Mouse (Mus musculus) CH12.LX (cell line): ENCODE results near the gene Atp12a. TPM values are rescaled to one million over a fixed set of nuclear protein-coding genes. Genes with fewer than 3 reads are reported as not detected.

Experiments used
- DNase-seq: peaks from one replicate; pipeline ENCODE4 v3.0.0-alpha.2; 2013; ENCODE audit errors: extremely low read depth
- H3K27ac ChIP-seq: 2 replicates; pipeline ENCODE4 v1.5.1; 2012; ENCODE audit warnings: low read depth, mild to moderate bottlenecking, control low read depth, moderate library complexity; ENCODE audit not compliant: insufficient read depth
- H3K27me3 ChIP-seq: replicated peaks from 2 replicates; pipeline ENCODE3; 2012; ENCODE audit warnings: inconsistent platforms
- H3K36me3 ChIP-seq, 2 experiments: replicated peaks in 1 of 2; 2 replicates each; pipeline versions ENCODE3 to v1.6.1; 2012; ENCODE audit warnings: inconsistent platforms in 1 of 2, low read length in 1 of 2, mild to moderate bottlenecking in 1 of 2, mixed read lengths in 1 of 2, moderate library complexity in 1 of 2; ENCODE audit not compliant: control insufficient read depth in 1 of 2, insufficient read depth in 1 of 2
- H3K4me1 ChIP-seq, 2 experiments: 2 replicates each; pipeline ENCODE4 v1.6.1; 2012; ENCODE audit warnings: inconsistent platforms in 1 of 2, moderate library complexity in 1 of 2; ENCODE audit not compliant: insufficient read depth in 2 of 2, control insufficient read depth in 1 of 2
- H3K4me2 ChIP-seq: 2 replicates; pipeline ENCODE4 v1.6.1; 2012; ENCODE audit warnings: low read depth, mild to moderate bottlenecking, control low read depth; ENCODE audit not compliant: poor library complexity, insufficient read depth, severe bottlenecking
- H3K4me3 ChIP-seq, 3 experiments: fragments of 150-350 bp in 1 of 3; sonication (generic) in 1 of 3; replicated peaks in 1 of 3; 2 replicates each; pipeline versions ENCODE3 to v1.5.1; 2011 to 2012; ENCODE audit warnings: low read depth in 2 of 3, low read length in 2 of 3, mild to moderate bottlenecking in 2 of 3, moderate library complexity in 2 of 3, control low read depth in 1 of 3, improper control_type of control experiment in 1 of 3, inconsistent platforms in 1 of 3, mixed read lengths in 1 of 3; ENCODE audit not compliant: poor library complexity in 1 of 3
- H3K79me2 ChIP-seq: replicated peaks from 2 replicates; pipeline ENCODE4 v1.6.1; 2012; ENCODE audit warnings: mild to moderate bottlenecking, moderate library complexity; ENCODE audit not compliant: control insufficient read depth, poor library complexity, insufficient read depth, severe bottlenecking; ENCODE audit errors: extremely low read depth
- H3K9ac ChIP-seq: 2 replicates; pipeline ENCODE4 v1.6.1; 2012; ENCODE audit warnings: low read depth, mild to moderate bottlenecking, control low read depth, moderate library complexity; ENCODE audit not compliant: insufficient read depth
- H3K9me3 ChIP-seq: replicated peaks from 2 replicates; pipeline ENCODE3; 2012; ENCODE audit warnings: low read length, inconsistent platforms, mixed read lengths
- BHLHE40 ChIP-seq: IDR thresholded peaks from 2 replicates; pipeline ENCODE4 v1.6.1; 2011; ENCODE audit warnings: mild to moderate bottlenecking, low read depth, low read length, improper control_type of control experiment
- CHD2 ChIP-seq: IDR thresholded peaks from 2 replicates; pipeline ENCODE4 v1.6.1; 2011; ENCODE audit warnings: low read length, improper control_type of control experiment
- CTCF ChIP-seq, 2 experiments: IDR thresholded peaks in 1 of 2; conservative IDR thresholded peaks in 1 of 2; 2 replicates each; pipeline ENCODE4 v1.5.1; 2011 to 2012; ENCODE audit warnings: low read depth in 2 of 2, low read length in 2 of 2, improper control_type of control experiment in 1 of 2, inconsistent platforms in 1 of 2, mild to moderate bottlenecking in 1 of 2, moderate library complexity in 1 of 2
- EP300 ChIP-seq: IDR thresholded peaks from 2 replicates; pipeline ENCODE4 v1.6.1; 2011; ENCODE audit warnings: low read length, improper control_type of control experiment
- ETS1 ChIP-seq: conservative IDR thresholded peaks from 2 replicates; pipeline ENCODE4 v1.6.1; 2012; ENCODE audit warnings: low read depth, mild to moderate bottlenecking, inconsistent platforms, low read length, improper control_type of control experiment, moderate library complexity
- GABPA ChIP-seq: IDR thresholded peaks from 2 replicates; pipeline ENCODE4 v1.6.1; 2012; ENCODE audit warnings: low read depth, low read length, improper control_type of control experiment, inconsistent platforms; ENCODE audit not compliant: insufficient replicate concordance
- JUN ChIP-seq: IDR thresholded peaks from 2 replicates; pipeline ENCODE4 v1.6.1; 2011; ENCODE audit warnings: low read depth, mild to moderate bottlenecking, low read length, improper control_type of control experiment, moderate library complexity; ENCODE audit not compliant: insufficient read depth
- MAFK ChIP-seq: IDR thresholded peaks from 2 replicates; pipeline ENCODE4 v1.6.1; 2011; ENCODE audit warnings: low read length, improper control_type of control experiment; ENCODE audit not compliant: insufficient replicate concordance
- MAZ ChIP-seq: IDR thresholded peaks from 2 replicates; pipeline ENCODE4 v1.6.1; 2012; ENCODE audit warnings: low read depth, mild to moderate bottlenecking, inconsistent platforms, low read length, improper control_type of control experiment, moderate library complexity
- NELFE ChIP-seq: IDR thresholded peaks from 2 replicates; pipeline ENCODE4 v1.6.1; 2011; ENCODE audit warnings: low read depth, low read length, improper control_type of control experiment
- NRF1 ChIP-seq: IDR thresholded peaks from 2 replicates; pipeline ENCODE4 v1.6.1; 2014; ENCODE audit warnings: low read depth, mild to moderate bottlenecking, inconsistent platforms, low read length, improper control_type of control experiment, moderate library complexity
- PAX5 ChIP-seq: IDR thresholded peaks from 2 replicates; pipeline ENCODE4 v1.6.1; 2012; ENCODE audit warnings: low read length, inconsistent platforms, mixed read lengths
- POLR2AphosphoS2 ChIP-seq: IDR thresholded peaks from 2 replicates; pipeline ENCODE4 v1.6.1; 2011; ENCODE audit warnings: low read depth, low read length, improper control_type of control experiment
- RAD21 ChIP-seq: IDR thresholded peaks from 2 replicates; pipeline ENCODE4 v1.6.1; 2011; ENCODE audit warnings: low read depth, mild to moderate bottlenecking, low read length, improper control_type of control experiment, moderate library complexity
- RCOR1 ChIP-seq: conservative IDR thresholded peaks from 2 replicates; pipeline ENCODE4 v1.6.1; 2012; ENCODE audit warnings: low read depth, mild to moderate bottlenecking, inconsistent platforms, low read length, improper control_type of control experiment
- SMC3 ChIP-seq: IDR thresholded peaks from 2 replicates; pipeline ENCODE4 v1.6.1; 2011; ENCODE audit warnings: low read depth, low read length, improper control_type of control experiment
- TBP ChIP-seq: conservative IDR thresholded peaks from 2 replicates; pipeline ENCODE4 v1.6.1; 2011; ENCODE audit warnings: low read depth, low read length, improper control_type of control experiment
- TCF12 ChIP-seq: IDR thresholded peaks from 2 replicates; pipeline ENCODE4 v1.6.1; 2014; ENCODE audit warnings: low read depth, mild to moderate bottlenecking, inconsistent platforms, low read length, improper control_type of control experiment
- UBTF ChIP-seq: IDR thresholded peaks from 2 replicates; pipeline ENCODE4 v1.6.1; 2012; ENCODE audit warnings: low read depth, mild to moderate bottlenecking, inconsistent platforms, low read length, improper control_type of control experiment, moderate library complexity
- USF2 ChIP-seq: conservative IDR thresholded peaks from 2 replicates; pipeline ENCODE4 v1.6.1; 2011; ENCODE audit warnings: low read depth, low read length, improper control_type of control experiment
- dilution Hi-C: fragments of 300-500 bp; cut with MboI; formaldehyde crosslinking; loops from 2 replicates; pipeline ENCODE4 v1.14.3; 2020; ENCODE audit warnings: low sequenced_read_pairs; ENCODE audit not compliant: extremely low pct_unique_long_range_greater_than_20kb, extremely low pct_ligation_motif_present
- in situ Hi-C: fragments of 300-500 bp; cut with MboI; formaldehyde crosslinking; loops from 3 replicates; pipeline ENCODE4 v1.14.3; 2019; ENCODE audit warnings: low sequenced_read_pairs, low pct_ligation_motif_present, low pct_unique_long_range_greater_than_20kb, mixed read lengths
- polyA plus RNA-seq: library from polyadenylated mRNA; unstranded; fragments of >175 nt; gene quantifications from 2 replicates; pipeline ENCODE4 v1.2.1, GENCODE M21; 2012; ENCODE audit warnings: low read depth; ENCODE audit not compliant: insufficient read length
- total RNA-seq, 2 experiments: library from RNA; depleted of rRNA; stranded (reverse); fragments of 300-350 nt in 1 of 2; fragments of >200 nt in 1 of 2; gene quantifications; 2 replicates each; pipeline ENCODE4 v1.2.3; 2012 to 2014

The Atp12a gene
- total and polyA plus RNA-seq, 3 experiments = not detected

DNA sequence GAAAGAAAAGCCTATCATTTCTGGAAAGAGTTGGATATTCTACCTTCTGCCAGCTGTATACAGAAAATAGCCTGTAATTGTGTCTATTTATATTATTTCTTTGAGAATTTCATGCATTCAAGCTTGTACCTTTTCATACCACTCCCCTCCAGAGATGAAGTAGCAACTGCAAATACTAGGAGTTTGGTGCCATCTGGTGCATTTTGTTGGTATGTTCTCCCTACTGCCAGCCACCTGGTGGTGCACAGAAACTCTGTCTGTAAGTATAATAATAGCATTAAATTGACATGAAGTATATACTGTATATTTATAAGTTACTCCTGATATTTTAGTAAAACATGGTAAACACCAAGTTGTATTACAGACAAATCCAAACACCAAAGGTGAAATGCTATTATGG is 33.1 kb downstream of the Atp12a start:
- dilution Hi-C loops = no loop called here
- H3K36me3 ChIP-seq = no peaks in the 10 kb centered on the region
- H3K4me2 ChIP-seq = no peak overlapping the region
- H3K9me3 ChIP-seq = no peaks in the 10 kb centered on the region
- no peaks in the 10 kb centered on the region for H3K79me2 ChIP-seq
- H3K27ac ChIP-seq = no peak overlapping the region
- H3K4me1 ChIP-seq = peaks cover 0 to 4% of the 10 kb centered on the region in 2 experiments; a peak in 1 of 4 replicates
- no peak overlapping the region for H3K9ac ChIP-seq
- no peaks in the 10 kb centered on the region for H3K27me3 ChIP-seq
- DNase-seq = peak; percentile 35
- in situ Hi-C loops = loop anchor here (25.0 kb wide), 1 partner anchor 389 kb away; the partner anchor contains the start of gene Pspc1
- TF ChIP-seq EP300 = no peak
- TF ChIP-seq NRF1 = no peak
- TF ChIP-seq BHLHE40 = no peak
- no peak for TF ChIP-seq MAFK
- TF ChIP-seq JUN = no peak
- peak; percentile 74 for TF ChIP-seq SMC3
- peak; percentile 75 for TF ChIP-seq RAD21
- TF ChIP-seq CTCF (conservative IDR thresholded peaks at IDR 0.05 in 1 of 2, IDR thresholded peaks at IDR 0.05 in 1 of 2; ENCODE audit: low read depth in 2 of 2, low read length in 2 of 2) = peak in 1 of 2 experiments; percentile 91; a peak in 3 of 4 replicates
- H3K4me3 ChIP-seq = no peak overlapping the region

GRCm38 (mm10) chr14:56402311-56403071 is 37.6 kb downstream of the Atp12a start, which contains the start of gene Rnf17:
Rnf17 (plus strand) TSS chr14:56402581.
- no peak within 1 kb of the TSS for H3K27ac ChIP-seq
- dilution Hi-C loops (no loop called here), in situ Hi-C loops (no loop called here)
- H3K4me2 ChIP-seq = no peak within 1 kb of the TSS
- no peak within 1 kb of the TSS for H3K4me3 ChIP-seq
- no peak within 1 kb of the TSS for H3K9ac ChIP-seq
- no peaks in the 10 kb centered on the region for H3K9me3 ChIP-seq
- H3K36me3 ChIP-seq = no peaks in the 10 kb centered on the region
- H3K79me2 ChIP-seq = no peaks in the 10 kb centered on the region
- H3K27me3 ChIP-seq = no peaks in the 10 kb centered on the region
- TF ChIP-seq RCOR1 (no peak), UBTF (no peak), USF2 (no peak), NELFE (no peak), GABPA (no peak), CHD2 (no peak), POLR2AphosphoS2 (no peak), TCF12 (no peak), MAFK (no peak), EP300 (no peak), ETS1 (no peak), PAX5 (no peak), TBP (no peak), MAZ (no peak), BHLHE40 (no peak), CTCF (conservative IDR thresholded peaks at IDR 0.05 in 1 of 2, IDR thresholded peaks at IDR 0.05 in 1 of 2; ENCODE audit: low read depth in 2 of 2, low read length in 2 of 2) (no peak), RAD21 (no peak)
- H3K4me1 ChIP-seq = peaks cover 0 to 4% of the 10 kb centered on the region in 2 experiments; a peak in 1 of 4 replicates
- DNase-seq = no peak
